Comparison of ENCODE assay signal across 8 mouse cellular contexts in genomic region chr8:71676020-71676741, GRCm38 (mm10). TPM values are rescaled to one million over a fixed set of nuclear protein-coding genes. Genes with fewer than 3 reads are reported as not detected.
DNase-seq lines count a peak whose midpoint lies in the region; ATAC-seq and TF ChIP-seq lines count a peak whose summit lies in the region.

Gene Jak3 (plus strand): TSS chr8:71676296.

- peak; percentile 93 for DNase-seq in CD4-positive helper T cell, adult 2 months (ENCODE audit: low read depth, low spot score)
- peak; percentile 84 for DNase-seq in NIH3T3 (ENCODE audit: low read depth)
- peak; percentile 80 for DNase-seq in cerebellum, adult 9-11 months
- peak; percentile 74 to 79 for DNase-seq in heart, adult 18-20 months
- peak; percentile 59 for DNase-seq in kidney, adult 11 months
- peak; percentile 81 for DNase-seq in liver, postnatal 0 days
- peak; percentile 55 to 67 for DNase-seq in urinary bladder, postnatal 36 days (ENCODE audit: low spot score in 2 of 2)

- ATAC-seq in liver, postnatal 0 days, result peak; percentile 65
- ATAC-seq in neural tube, embryonic 15.5 days (ENCODE audit: low FRiP score), result peak; percentile 66

- no peak for TF ChIP-seq EP300 in liver, postnatal 0 days (IDR thresholded peaks at IDR 0.05; ENCODE audit: low read depth)

- H3K4me1 ChIP-seq in liver, postnatal 0 days (ENCODE audit: insufficient read depth), result peaks cover 27% of the 10 kb centered on the region
- H3K4me1 ChIP-seq in neural tube, embryonic 15.5 days, result peaks cover 35% of the 10 kb centered on the region

- H3K4me2 ChIP-seq in liver, postnatal 0 days (ENCODE audit: low read depth, low read length), result peak within 1 kb of the TSS; percentile 93
- peak within 1 kb of the TSS; percentile 66 for H3K4me2 ChIP-seq in neural tube, embryonic 15.5 days

- H3K4me3 ChIP-seq in liver, postnatal 0 days (ENCODE audit: low read depth, low read length), result peak within 1 kb of the TSS; percentile 81
- H3K4me3 ChIP-seq in neural tube, embryonic 15.5 days (replicated peaks), result peak within 1 kb of the TSS; percentile 51

- H3K9me3 ChIP-seq in liver, postnatal 0 days (ENCODE audit: low read length), result no peaks in the 10 kb centered on the region
- H3K9me3 ChIP-seq in neural tube, embryonic 15.5 days (replicated peaks), result no peaks in the 10 kb centered on the region

- H3K27me3 ChIP-seq in liver, postnatal 0 days (ENCODE audit: insufficient read depth, low read length), result 0 out of 2 replicates have a peak, but pooled peaks cover 6% of the 10 kb centered on the region
- peaks cover 55% of the 10 kb centered on the region for H3K27me3 ChIP-seq in neural tube, embryonic 15.5 days (replicated peaks)

- peak within 1 kb of the TSS; percentile 84 for H3K9ac ChIP-seq in liver, postnatal 0 days (replicated peaks)
- peak within 1 kb of the TSS; percentile 63 for H3K9ac ChIP-seq in neural tube, embryonic 15.5 days (replicated peaks)

- no peak for TF ChIP-seq CTCF in liver, postnatal 0 days (IDR thresholded peaks at IDR 0.05; ENCODE audit: low read depth)

- H3K36me3 ChIP-seq in liver, postnatal 0 days (replicated peaks; ENCODE audit: insufficient read depth, low read length), result no peaks in the 10 kb centered on the region
- H3K36me3 ChIP-seq in neural tube, embryonic 15.5 days, result no peaks in the 10 kb centered on the region

- WGBS in liver, postnatal 0 days (ENCODE audit: insufficient replicate concordance), result 2% methylated on average over 35 of the region's 40 CpGs
- 4% methylated on average over 39 of the region's 40 CpGs for WGBS in neural tube, embryonic 15.5 days

- H3K27ac ChIP-seq in liver, postnatal 0 days (ENCODE audit: low read depth), result peak within 1 kb of the TSS; percentile 89
- peak within 1 kb of the TSS; percentile 67 for H3K27ac ChIP-seq in neural tube, embryonic 15.5 days (replicated peaks)

RNA-seq across cellular contexts. Expression of gene Jak3, which starts in this region (rescaled TPM):
- total RNA-seq in heart, adult 18-20 months (2021), result 1 to 10 TPM; 7.3 to 8.3 TPM
- polyA plus RNA-seq in liver, postnatal 0 days (2015; fragmentation: Nextera tagmentation; extraction: Ambion mirVana), result 4.3 and 4.6 TPM in 2 replicates
- 7.4 and 11.5 TPM in 2 replicates for polyA plus RNA-seq in neural tube, embryonic 15.5 days (2015; fragmentation: Nextera tagmentation; extraction: Ambion mirVana)

Comparison
In these comparisons a context has a peak if more than half of its experiments do, and no peak if none do; other contexts are left out.
1. Peak in every context shown above with its lines: DNase-seq, ATAC-seq, H3K4me3 ChIP-seq and H3K27ac ChIP-seq.